Mouse (Mus musculus) lung, postnatal 25 days (tissue): ENCODE measurements around the gene Gdi2.
A peak's percentile ranks its signal among the peaks of the same experiment; 100 is the strongest.

Source experiments
- DNase-seq: peaks from one replicate; pipeline ENCODE4 v3.0.0; 2022; ENCODE audit warnings: low spot score

Gene Gdi2

DNA sequence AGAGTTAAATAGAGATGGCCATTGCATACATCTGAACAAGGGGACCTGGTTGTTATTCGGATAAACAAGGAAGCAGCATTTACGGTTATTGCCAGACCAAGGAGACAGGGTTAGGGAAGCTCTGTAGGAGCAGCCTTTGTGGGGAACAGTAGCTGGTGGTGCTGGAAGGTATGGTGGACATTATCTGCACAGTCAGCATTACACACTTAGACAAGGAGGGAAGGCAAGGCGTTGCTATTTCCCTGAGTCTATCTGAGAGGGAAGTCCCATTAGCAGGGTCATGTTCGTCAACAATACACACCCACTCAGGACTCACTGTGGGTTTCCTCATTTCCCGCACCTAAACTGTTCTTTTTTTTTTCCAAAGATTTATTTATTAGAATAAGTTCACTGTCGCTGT is 10.0 kb downstream of the Gdi2 start:
- no peak for DNase-seq

DNA sequence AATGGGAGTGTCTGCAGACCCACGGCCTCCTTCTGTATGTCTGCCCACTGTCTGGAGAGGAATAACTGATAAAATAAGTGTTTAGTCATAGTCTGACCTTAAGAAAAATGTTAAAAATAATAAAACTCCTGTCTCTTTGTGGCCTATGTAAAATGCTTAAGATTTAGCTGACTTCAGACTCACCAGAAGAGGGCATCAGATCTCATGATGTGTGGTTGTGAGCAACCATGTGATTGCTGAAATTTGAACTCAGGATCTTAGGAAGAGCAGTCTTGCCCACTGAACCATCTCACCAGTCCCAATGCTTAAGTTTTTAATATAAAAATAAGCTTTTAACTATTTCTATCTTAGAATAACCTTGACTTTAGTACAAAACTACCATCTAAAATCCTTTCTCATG is 25.3 kb downstream of the Gdi2 start:
- no peak for DNase-seq

DNA sequence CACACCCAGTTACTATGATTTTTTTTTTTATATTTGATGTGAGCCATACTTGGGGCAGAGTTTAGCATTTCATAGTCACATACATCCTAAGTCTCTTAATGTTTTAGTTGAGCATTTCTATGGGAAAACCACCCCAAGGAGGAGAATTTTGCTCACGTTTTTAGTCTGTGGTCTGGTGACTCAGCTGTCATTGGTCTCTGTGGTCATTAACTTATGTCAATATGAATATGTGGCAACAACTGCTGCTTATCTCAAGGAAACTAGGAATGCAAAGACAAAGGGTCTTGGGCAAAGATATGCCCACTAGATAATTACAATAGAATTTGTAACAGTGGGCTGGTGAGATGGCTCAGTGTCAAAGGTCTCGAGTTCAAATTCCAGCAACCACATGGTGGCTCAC is 26.1 kb downstream of the Gdi2 start:
- DNase-seq, result no peak

DNA sequence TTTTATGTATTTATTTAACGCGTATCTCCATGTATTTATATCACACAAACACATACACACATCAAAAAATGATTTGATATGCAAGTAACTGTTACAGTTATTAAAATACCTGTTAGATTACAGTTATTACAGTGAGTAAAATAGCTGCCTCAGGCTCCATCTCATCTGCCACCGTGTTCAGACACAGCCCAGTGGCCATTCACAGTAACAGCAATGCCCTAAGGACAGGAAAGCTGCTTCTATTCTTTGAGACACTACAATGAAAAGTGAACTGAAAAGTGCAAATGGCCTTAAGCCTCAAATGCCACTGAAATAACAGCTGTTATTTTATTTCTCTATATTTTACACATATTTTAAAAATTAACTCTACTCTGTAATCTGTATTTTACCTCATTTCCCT is 52.9 kb downstream of the Gdi2 start:
- no peak for DNase-seq

DNA sequence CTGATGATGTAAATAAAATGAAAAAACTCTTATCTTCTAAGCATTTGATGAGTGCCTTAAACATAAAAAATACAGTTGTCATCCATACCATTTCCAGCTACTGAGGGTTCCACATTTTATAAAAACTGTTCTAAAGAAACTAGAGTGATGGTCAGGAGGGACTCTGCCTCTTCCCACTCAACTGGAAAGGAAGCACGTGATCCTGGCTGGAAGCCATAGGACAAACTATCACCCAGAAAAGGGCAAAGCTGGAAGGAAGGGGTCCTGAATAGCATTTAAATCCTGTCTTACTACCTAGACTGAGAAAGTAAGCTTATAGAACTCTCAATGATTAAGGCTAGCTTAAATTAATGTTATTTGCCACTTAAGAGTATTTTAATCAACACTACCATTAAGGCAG is 56.4 kb downstream of the Gdi2 start:
- no peak for DNase-seq

DNA sequence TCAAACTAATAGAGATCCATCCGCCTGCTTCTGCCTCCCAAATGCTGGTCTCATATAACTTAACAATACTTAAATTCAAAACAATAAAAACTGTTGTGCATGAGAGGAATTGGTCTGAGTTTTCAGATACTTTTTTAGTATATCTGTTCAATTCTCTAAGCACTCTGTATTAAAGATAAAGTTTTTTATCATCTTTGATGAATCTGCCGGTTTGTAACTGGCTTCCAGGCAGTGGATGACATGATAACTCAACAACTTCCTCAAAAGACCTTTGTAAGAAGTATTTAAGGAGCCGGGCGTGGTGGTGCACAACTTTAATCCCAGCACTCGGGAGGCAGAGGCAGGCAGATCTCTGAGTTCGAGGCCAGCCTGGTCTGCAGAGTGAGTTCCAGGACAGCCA is 58.4 kb downstream of the Gdi2 start:
- no peak for DNase-seq

DNA sequence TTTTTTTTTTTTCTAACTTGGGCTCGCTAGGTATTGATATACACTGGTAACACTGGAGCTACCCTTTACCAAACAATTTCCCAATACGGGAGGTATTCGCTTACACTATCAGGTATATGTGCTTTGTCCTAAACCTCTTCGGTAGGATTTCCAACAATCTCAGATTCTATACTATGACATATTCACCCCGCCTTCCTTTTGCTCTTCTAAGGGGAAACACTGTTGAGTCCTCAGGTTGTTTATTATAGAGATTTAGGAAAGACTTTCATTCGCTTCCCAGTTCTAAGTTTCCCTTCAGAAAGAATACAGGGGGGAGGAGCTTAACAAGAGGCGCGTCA is 71.9 kb downstream of the Gdi2 start:
- DNase-seq, result no peak

DNA sequence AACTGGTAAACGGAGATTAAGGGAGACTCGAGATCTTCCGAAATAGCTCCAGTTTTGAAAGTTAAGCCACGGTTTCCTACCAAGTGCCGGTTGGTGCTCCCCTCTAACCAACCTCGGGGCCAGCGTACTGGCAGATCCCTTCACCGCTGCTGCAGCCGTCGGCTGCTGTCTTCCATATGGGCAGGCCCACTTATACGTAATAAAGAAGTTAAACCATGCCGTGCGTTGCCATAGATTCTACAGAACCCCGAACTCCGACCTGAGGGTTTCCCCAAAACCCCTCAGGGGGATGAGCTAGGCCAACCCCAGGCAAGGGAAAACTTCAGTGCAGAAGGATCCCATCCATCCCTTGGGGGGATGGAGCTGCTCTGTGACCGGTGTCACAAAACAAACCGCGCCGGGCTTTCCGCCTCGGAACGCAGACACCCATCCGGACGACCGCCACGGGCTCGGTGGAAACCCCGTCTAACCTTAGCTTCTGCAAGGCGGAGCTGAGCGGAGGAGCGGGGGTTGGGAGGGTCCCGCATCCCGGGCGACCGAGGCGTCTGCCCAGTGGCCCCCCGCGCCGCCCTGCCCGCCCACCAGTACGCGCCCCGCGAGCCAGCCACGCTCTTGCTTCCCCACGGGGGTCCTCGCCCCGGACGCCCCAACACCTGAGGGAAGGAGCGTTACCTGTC is 72.4 kb downstream of the Gdi2 start:
- DNase-seq, result peak; percentile 12

DNA sequence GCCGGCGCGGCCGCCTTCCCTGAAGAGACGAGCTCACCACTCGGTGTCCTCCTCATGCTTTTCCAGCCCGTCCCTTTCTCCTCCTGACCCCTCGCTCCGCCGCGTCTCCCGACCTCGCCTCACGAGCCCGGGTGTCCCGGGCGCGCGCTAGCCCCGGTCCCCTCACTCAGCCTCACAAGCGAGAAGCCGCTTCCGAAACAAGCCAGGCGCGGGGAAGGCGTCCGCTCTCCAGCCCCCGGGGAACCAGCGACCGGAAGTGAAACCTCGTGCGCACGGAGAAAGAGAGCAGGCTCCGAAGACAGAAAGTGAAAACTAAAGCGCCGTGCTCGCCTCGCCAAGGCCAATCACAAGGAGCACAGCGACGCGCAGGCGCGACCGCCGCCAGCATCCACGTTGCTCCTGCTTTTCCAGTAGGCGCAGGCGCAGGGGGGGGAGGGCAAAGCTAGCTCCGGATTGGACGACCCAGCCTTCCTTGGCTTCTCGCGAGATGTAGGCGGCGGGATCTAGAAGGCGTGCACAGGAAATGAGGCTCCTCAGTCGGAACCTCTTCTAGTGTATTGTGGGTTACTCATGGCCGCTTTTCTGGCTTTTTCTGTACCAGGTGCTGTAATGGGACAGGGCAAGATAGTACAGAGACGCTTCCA is 73.1 kb downstream of the Gdi2 start, which contains the start of gene Fam208b:
TSS of gene Fam208b (minus strand) at position 314 of the 644 bp plus-strand sequence.
- DNase-seq, result peak; percentile 99
